Mouse (Mus musculus) brain, embryonic 14.5 days (tissue): Measurements from ENCODE around the gene Camsap2.

Experiments
- CTCF ChIP-seq: fragments of 200-500 bp; IDR thresholded peaks from 2 replicates; pipeline ENCODE4 v1.5.1; 2012; ENCODE audit warnings: inconsistent platforms, mild to moderate bottlenecking, moderate library complexity, borderline replicate concordance; ENCODE audit not compliant: insufficient read depth, insufficient read length; ENCODE audit errors: extremely low read depth
- POLR2A ChIP-seq: fragments of 200-500 bp; IDR thresholded peaks from 2 replicates; pipeline ENCODE4 v1.6.1; 2012; ENCODE audit warnings: mild to moderate bottlenecking, inconsistent platforms, borderline replicate concordance; ENCODE audit not compliant: poor library complexity, insufficient read depth, insufficient read length, severe bottlenecking; ENCODE audit errors: extremely low read depth

GRCm38 (mm10) chr1:136381169-136381568, 35.3 kb upstream of the Camsap2 start:
- TF ChIP-seq CTCF: no peak
- TF ChIP-seq POLR2A: no peak
